Mouse (Mus musculus) lung, embryonic 15.5 days (tissue): ENCODE measurements at regions not wholly inside any gene's neighbourhood (a gene's known extent, or its start where the extent isn't known, plus 50 kb on each side); places are given as distances from the start of the nearest gene placed in this dataset.
A peak's percentile ranks its signal among the peaks of the same experiment; 100 is the strongest.

Source experiments
- ATAC-seq: fragments of 200-750 bp; cut with Nextera tagmentation; 2 replicates; pipeline ENCODE4 v1.8.0; 2017; ENCODE audit warnings: moderate number of reproducible peaks, borderline replicate concordance; ENCODE audit not compliant: low FRiP score, low TSS enrichment; ENCODE audit errors: extremely low read depth
- H3K27ac ChIP-seq: fragments of 300-500 bp; sonication (generic); 2 replicates; pipeline ENCODE4 v1.5.1; 2015; ENCODE audit warnings: moderate library complexity, mild to moderate bottlenecking, inconsistent platforms
- H3K27me3 ChIP-seq: fragments of 300-500 bp; sonication (generic); 2 replicates; pipeline ENCODE4 v1.6.1; 2015; ENCODE audit warnings: inconsistent platforms
- H3K36me3 ChIP-seq: fragments of 300-500 bp; sonication (generic); 2 replicates; pipeline ENCODE4 v1.6.1; 2015; ENCODE audit warnings: inconsistent platforms
- H3K4me1 ChIP-seq: fragments of 300-500 bp; sonication (generic); 2 replicates; pipeline ENCODE4 v1.6.1; 2015; ENCODE audit warnings: inconsistent platforms
- H3K4me2 ChIP-seq: fragments of 300-500 bp; sonication (generic); 2 replicates; pipeline ENCODE4 v1.6.1; 2015; ENCODE audit warnings: inconsistent platforms, mild to moderate bottlenecking, moderate library complexity
- H3K4me3 ChIP-seq: fragments of 300-500 bp; sonication (generic); 2 replicates; pipeline ENCODE4 v1.5.1; 2015; ENCODE audit warnings: mild to moderate bottlenecking, inconsistent platforms
- H3K9ac ChIP-seq: fragments of 300-500 bp; sonication (generic); 2 replicates; pipeline ENCODE4 v1.6.1; 2015; ENCODE audit warnings: inconsistent platforms
- H3K9me3 ChIP-seq: fragments of 300-500 bp; sonication (generic); 2 replicates; pipeline ENCODE4 v1.6.1; 2016; ENCODE audit warnings: inconsistent platforms
- WGBS: fragments of 180-500 bp; shearing (Covaris S2); methylation state at CpG from one replicate; pipeline ENCODE4 v1.1.7; 2015; 5-methylcytosine and 5-hydroxymethylcytosine counted together

DNA sequence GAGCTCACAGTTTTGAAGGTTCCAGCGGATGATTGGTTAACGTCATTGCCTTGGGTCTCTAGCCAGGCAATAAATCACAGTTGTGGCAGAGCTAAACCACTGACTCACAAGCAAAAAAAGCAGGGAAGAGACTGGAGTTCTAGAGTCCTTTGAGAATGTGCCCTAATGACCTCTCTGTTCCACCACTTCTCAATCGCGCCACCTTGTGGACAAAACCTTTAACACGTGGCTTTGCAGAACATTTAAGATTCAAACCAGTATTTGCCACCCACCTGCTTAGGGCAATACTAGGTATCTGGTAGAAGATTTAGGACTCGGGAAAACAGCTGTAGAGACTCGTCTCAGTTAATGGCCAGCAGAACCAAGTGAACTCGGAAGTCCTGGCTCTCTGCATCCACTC is 254.8 kb upstream of the Gjb5 start:
- WGBS, result 52% methylated on average over 8 of the region's 8 CpGs
- no peak overlapping the region for H3K9ac ChIP-seq
- no peaks in the 10 kb centered on the region for H3K9me3 ChIP-seq
- H3K27me3 ChIP-seq, result no peaks in the 10 kb centered on the region
- no peak overlapping the region for H3K4me2 ChIP-seq
- ATAC-seq, result no peak
- no peak overlapping the region for H3K27ac ChIP-seq
- no peaks in the 10 kb centered on the region for H3K4me1 ChIP-seq
- no peaks in the 10 kb centered on the region for H3K36me3 ChIP-seq
- no peak overlapping the region for H3K4me3 ChIP-seq

DNA sequence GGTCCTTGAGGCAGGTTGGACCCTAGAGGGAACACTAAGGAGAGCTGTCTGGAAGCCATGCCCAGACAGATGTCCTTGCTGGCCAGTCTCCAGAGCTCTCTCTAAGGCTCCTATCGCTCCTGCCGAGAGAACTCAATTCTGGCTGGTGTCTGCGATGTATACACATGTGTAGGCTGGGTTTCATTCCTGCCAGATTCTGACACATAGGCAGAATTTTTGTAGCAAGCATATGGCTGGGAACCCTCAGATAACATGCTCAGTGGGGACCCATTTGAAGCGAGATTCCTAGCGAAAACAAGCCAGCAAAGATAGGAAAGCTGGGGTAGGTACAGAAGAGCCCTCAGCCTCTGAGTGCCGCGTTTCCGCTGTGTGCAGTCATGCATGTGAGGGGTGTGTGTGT is 242.9 kb upstream of the Gjb5 start:
- ATAC-seq, result no peak
- Histone ChIP-seq H3K4me2 (no peak overlapping the region), H3K9ac (no peak overlapping the region), H3K4me1 (no peaks in the 10 kb centered on the region), H3K4me3 (no peak overlapping the region), H3K27ac (no peak overlapping the region), H3K9me3 (no peaks in the 10 kb centered on the region), H3K27me3 (no peaks in the 10 kb centered on the region), H3K36me3 (no peaks in the 10 kb centered on the region)
- whole genome bisulfite sequencing, result 66% methylated on average over 8 of the region's 8 CpGs

DNA sequence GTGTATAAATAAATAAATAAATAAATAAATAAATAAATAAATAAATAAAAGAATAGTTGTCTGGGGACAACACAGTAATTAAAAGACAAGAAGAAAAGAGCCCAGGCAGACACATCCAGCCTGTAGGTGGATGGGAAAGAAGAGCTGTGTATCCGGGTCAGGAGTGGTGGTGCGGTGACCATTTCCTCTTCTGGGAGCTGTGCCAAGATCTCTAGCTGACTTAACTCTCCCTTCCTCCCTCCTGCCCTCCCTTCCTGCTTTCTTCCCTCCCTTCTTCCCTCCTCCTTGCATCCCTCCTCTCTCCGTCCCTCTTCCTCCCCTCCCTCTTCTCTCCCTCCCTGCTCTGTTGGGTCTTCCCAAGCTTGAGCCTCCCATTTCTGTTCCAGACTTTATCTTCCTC is 240.6 kb upstream of the Gjb5 start:
- H3K9me3 ChIP-seq, result no peaks in the 10 kb centered on the region
- no peak overlapping the region for H3K4me3 ChIP-seq
- H3K4me1 ChIP-seq, result no peaks in the 10 kb centered on the region
- H3K27me3 ChIP-seq, result no peaks in the 10 kb centered on the region
- H3K9ac ChIP-seq, result no peak overlapping the region
- no peak overlapping the region for H3K4me2 ChIP-seq
- no peaks in the 10 kb centered on the region for H3K36me3 ChIP-seq
- 0 out of 2 replicates have a peak, but pooled peaks have one; percentile 31 for ATAC-seq
- WGBS, result 16% methylated on average over 3 of the region's 3 CpGs
- H3K27ac ChIP-seq, result no peak overlapping the region

DNA sequence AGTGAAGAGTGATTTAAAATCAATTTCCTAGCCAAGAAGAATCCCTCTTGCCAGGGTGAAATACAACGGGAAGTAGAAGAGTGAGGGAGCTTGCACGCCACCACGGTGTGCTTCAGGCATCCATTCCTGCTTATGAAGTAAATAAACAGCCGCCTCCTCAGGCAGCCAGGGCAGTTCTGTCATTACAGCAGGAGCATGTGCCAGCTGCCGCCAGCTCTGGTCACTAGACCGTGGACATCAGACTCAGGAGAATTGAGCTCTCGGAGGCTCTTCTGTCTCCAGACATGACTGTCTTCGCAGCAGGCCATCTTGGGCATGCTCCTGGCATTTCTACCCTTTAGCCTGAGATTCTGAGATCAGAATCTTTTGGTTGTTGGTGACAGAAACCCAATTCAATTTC is 236.1 kb upstream of the Gjb5 start:
- H3K9me3 ChIP-seq, result no peaks in the 10 kb centered on the region
- no peak overlapping the region for H3K27ac ChIP-seq
- no peaks in the 10 kb centered on the region for H3K4me1 ChIP-seq
- ATAC-seq, result no peak
- 61% methylated on average over 8 of the region's 8 CpGs for WGBS
- H3K27me3 ChIP-seq, result no peaks in the 10 kb centered on the region
- no peak overlapping the region for H3K4me2 ChIP-seq
- no peaks in the 10 kb centered on the region for H3K36me3 ChIP-seq
- H3K4me3 ChIP-seq, result no peak overlapping the region
- no peak overlapping the region for H3K9ac ChIP-seq

DNA sequence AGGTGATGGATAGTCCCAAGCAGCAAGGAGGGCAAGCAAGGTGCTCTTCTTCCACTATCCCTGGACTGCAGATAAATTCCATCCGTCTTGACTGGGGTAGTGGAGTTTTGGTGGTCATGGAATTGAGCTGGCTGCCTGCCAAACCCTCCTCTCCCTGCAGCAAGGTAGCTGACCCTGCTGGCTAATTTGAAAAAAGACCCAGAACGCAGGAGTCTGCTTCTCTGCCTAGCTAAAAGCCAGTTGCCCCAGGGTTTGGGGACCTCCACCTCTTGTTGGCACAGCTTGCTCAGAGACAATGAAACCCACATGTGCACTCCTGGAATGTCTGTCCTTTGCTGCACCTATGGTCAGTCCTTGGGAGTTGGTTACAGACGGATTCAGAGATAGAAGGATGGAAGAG is 233.6 kb upstream of the Gjb5 start:
- no peak overlapping the region for H3K27ac ChIP-seq
- ATAC-seq, result no peak
- WGBS, result 35% methylated on average over 3 of the region's 3 CpGs

DNA sequence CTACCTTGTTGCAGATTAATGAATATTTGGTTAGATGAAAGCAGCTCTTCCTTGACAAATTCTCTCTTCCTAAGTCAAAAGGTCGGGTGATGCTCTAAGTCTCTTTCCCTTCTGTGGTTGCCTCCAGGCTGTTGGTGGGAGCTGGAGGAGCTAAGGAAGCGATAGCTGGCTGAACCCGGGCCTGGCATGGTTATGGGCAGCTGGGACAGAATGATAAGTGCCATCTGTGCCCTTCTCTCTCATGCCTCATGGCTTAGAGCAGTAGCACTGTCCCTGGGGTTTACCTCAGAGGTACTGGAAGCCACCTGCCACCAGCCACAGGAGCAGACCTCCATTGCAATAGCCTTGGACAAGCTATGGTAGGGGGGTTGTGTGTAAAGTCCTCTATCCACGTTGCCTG is 228.8 kb upstream of the Gjb5 start:
- H3K27ac ChIP-seq, result no peak overlapping the region
- H3K4me3 ChIP-seq, result no peak overlapping the region
- no peak overlapping the region for H3K9ac ChIP-seq
- no peak overlapping the region for H3K4me2 ChIP-seq
- no peaks in the 10 kb centered on the region for H3K27me3 ChIP-seq
- H3K4me1 ChIP-seq, result no peaks in the 10 kb centered on the region
- no peaks in the 10 kb centered on the region for H3K36me3 ChIP-seq
- no peak for ATAC-seq
- no peaks in the 10 kb centered on the region for H3K9me3 ChIP-seq
- WGBS, result 78% methylated on average over 4 of the region's 4 CpGs

More for the DNA sequence above, 233.6 kb upstream of the Gjb5 start:
- H3K4me2 ChIP-seq, result no peak overlapping the region
- H3K9ac ChIP-seq, result no peak overlapping the region
- H3K27me3 ChIP-seq, result no peaks in the 10 kb centered on the region
- H3K9me3 ChIP-seq, result no peaks in the 10 kb centered on the region
- no peaks in the 10 kb centered on the region for H3K36me3 ChIP-seq
- H3K4me1 ChIP-seq, result no peaks in the 10 kb centered on the region
- H3K4me3 ChIP-seq, result no peak overlapping the region

DNA sequence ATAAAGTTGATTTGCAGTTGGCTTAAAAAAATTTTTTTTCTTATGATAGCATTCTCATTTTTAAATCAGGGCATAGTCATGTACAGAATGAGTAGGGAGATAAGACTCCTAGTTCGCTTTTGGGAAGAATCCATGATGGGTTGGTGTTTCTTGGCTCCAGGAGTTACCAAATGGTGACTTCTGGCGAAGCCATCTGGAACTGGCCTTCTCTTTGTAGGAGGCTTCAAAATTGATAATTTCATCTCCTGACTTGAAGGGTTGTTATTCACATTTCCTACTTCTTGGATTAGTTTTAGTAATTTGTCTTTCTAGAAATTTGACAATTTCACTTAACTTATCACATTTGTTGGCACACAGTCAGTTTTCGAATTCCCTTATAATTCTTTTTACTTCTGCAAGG is 218.5 kb upstream of the Gjb5 start:
- Histone ChIP-seq H3K9ac (no peak overlapping the region), H3K4me2 (no peak overlapping the region), H3K36me3 (no peaks in the 10 kb centered on the region), H3K27me3 (no peaks in the 10 kb centered on the region), H3K9me3 (no peaks in the 10 kb centered on the region), H3K4me3 (no peak overlapping the region), H3K4me1 (no peaks in the 10 kb centered on the region), H3K27ac (no peak overlapping the region)
- no peak for ATAC-seq
- WGBS, result 79% methylated on average over 3 of the region's 3 CpGs

DNA sequence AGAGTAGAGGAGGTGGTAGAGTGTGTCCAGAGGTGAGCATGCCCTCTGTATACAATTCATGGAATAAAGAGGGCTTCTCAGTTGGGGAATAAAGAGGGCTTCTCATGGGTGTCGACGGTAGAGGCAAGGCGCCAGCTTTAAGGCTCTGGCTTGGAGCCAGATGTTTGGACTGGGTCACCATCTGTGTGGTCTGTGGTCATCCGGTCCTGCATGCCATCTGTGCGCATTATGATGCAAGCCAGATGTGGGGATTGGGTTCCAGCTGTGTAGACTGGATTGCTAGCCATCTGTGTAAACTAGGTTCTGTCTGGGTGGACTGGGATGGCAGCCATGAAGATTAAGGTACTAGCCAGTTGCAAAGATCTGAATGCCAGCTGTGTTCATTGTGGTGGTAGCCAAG is 204.6 kb upstream of the Gjb5 start:
- H3K36me3 ChIP-seq, result no peaks in the 10 kb centered on the region
- WGBS, result 68% methylated on average over 5 of the region's 5 CpGs
- no peaks in the 10 kb centered on the region for H3K27me3 ChIP-seq
- H3K4me3 ChIP-seq, result no peak overlapping the region
- no peaks in the 10 kb centered on the region for H3K9me3 ChIP-seq
- H3K9ac ChIP-seq, result no peak overlapping the region
- ATAC-seq, result no peak
- H3K27ac ChIP-seq, result no peak overlapping the region
- H3K4me2 ChIP-seq, result no peak overlapping the region
- H3K4me1 ChIP-seq, result no peaks in the 10 kb centered on the region

DNA sequence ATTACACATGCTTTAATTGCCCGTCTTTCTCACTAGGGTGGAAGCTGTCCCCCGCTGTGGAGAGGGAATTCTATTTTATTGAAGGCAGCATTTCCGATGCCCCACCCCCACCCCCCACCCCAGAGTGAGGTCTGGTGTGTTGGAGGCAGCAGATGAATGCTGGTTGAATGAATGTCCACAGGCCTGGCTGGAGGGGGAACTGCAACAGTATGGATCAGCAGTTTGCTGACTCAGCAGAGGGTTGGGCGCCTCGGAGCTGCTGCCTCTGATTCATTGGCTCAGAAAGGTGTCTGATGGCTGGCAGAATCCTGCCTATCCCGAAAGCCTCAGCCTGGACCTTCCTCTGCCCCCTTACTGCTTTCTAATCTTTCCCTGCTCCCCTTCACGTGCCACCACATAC is 200.6 kb upstream of the Gjb5 start:
- no peaks in the 10 kb centered on the region for H3K27me3 ChIP-seq
- no peak overlapping the region for H3K4me3 ChIP-seq
- no peak overlapping the region for H3K27ac ChIP-seq
- no peak for ATAC-seq
- no peaks in the 10 kb centered on the region for H3K36me3 ChIP-seq
- H3K9me3 ChIP-seq, result no peaks in the 10 kb centered on the region
- H3K9ac ChIP-seq, result no peak overlapping the region
- WGBS, result 61% methylated on average over 7 of the region's 7 CpGs
- H3K4me1 ChIP-seq, result no peaks in the 10 kb centered on the region
- no peak overlapping the region for H3K4me2 ChIP-seq

DNA sequence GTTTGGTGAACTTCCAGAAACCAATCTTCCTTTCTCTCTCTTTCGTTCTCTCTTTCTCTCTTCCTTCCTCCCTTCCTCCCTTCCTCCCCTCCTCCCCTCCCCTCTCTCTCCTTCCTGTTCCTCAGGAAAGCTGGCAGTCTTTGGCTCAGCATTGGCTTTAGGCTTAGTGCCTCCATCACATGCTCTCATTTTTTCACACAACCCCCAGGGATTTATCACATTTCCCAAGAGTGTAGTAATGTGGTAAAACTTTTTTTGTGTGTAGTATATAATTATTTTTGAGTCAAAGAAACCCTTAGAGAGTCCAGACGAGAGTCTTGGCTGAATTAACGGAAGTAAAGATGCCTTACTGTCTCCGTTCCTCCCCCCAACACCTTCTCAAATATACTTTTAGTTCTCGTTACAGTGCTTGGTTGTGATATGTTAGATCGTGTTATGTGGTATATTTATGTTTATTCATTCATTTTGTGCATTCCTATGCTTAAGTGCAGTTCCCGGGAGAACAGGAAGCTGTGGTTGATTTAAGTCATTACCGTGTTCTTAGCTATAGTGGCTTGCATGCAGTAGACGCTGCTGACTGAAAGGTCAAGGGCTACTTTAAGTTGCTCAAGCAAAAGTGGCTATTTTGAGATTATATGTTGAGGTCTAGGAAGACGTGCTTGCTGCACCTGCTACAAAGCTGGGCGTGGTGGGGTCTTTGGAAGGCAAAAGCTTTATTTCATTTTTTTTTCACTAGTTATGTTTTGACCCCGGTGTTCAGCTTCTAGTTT is 194.7 kb upstream of the Gjb5 start:
- H3K9ac ChIP-seq, result no peak overlapping the region
- H3K27ac ChIP-seq, result no peak overlapping the region
- no peaks in the 10 kb centered on the region for H3K4me1 ChIP-seq
- H3K9me3 ChIP-seq, result no peaks in the 10 kb centered on the region
- no peak overlapping the region for H3K4me2 ChIP-seq
- WGBS, result 47% methylated on average over 12 of the region's 12 CpGs
- no peak for ATAC-seq
- H3K27me3 ChIP-seq, result no peaks in the 10 kb centered on the region
- no peaks in the 10 kb centered on the region for H3K36me3 ChIP-seq
- no peak overlapping the region for H3K4me3 ChIP-seq

DNA sequence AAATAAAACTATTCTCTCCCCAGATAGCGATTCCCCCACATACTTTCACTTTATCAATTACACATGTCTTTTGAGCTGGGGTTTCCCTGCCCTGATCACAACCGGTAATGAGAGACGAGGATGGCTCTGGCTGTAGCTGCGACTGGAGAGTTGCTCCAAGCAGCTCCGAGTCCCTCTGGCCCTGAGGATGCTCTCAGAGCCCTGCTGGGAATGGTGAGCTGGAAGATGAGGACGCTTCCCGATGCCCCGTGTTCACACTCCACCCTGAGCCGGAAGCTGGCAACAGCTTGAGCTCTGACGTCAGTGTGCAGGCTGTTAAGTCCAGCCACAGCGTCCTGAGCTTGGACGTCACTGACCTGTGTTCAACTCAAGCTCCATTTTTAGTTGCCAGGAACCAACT is 191.6 kb upstream of the Gjb5 start:
- Histone ChIP-seq H3K27ac (no peak overlapping the region), H3K9ac (no peak overlapping the region), H3K4me2 (peak overlapping the region; percentile 25), H3K4me3 (peak overlapping the region; percentile 1; the same call in 1 of the 2 replicates), H3K4me1 (no peaks in the 10 kb centered on the region), H3K27me3 (no peaks in the 10 kb centered on the region), H3K36me3 (no peaks in the 10 kb centered on the region), H3K9me3 (no peaks in the 10 kb centered on the region)
- 22% methylated on average over 12 of the region's 12 CpGs for WGBS
- ATAC-seq, result no peak

DNA sequence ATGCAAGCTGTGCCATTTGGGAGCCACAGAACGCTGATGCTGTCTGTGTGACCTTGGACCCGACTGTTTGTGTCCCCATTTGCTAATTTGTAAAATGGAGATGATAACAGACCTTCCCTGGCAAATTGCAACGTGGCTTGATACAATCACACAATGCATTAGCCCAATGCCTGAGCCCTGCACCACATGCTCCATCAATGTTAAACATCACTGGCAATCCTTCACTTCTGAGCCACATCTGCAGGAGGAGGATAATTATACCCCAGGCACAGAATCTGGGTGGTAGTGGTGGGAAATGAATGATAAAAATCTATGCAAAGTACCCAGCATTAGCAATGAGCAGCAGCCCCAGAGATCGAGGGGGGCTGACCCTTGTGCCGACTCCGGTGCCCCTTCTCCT is 191.0 kb upstream of the Gjb5 start:
- no peaks in the 10 kb centered on the region for H3K27me3 ChIP-seq
- no peaks in the 10 kb centered on the region for H3K4me1 ChIP-seq
- no peaks in the 10 kb centered on the region for H3K9me3 ChIP-seq
- H3K4me3 ChIP-seq, result no peak overlapping the region
- no peak overlapping the region for H3K27ac ChIP-seq
- ATAC-seq, result no peak
- H3K4me2 ChIP-seq, result no peak overlapping the region
- H3K9ac ChIP-seq, result no peak overlapping the region
- no peaks in the 10 kb centered on the region for H3K36me3 ChIP-seq
- 48% methylated on average over 6 of the region's 6 CpGs for WGBS

DNA sequence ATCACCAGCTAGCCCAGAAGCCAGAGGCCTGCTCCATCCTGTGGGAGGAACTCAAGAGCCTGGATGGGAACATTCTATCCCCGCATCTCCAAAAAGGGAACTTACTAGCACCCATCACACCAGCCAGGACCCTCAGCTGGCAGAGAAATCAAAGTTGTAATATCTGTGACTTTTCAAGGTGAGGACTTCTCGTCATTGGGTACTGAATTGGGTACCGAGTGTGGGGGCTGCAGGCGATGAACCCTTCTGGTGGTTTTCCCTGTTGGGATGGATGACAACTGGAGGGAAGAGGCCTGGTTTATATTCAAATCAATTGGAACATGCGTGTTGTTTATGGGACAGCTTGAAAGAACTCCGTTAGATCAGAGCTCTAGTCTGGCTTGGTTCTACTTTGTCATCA is 187.1 kb upstream of the Gjb5 start:
- Histone ChIP-seq H3K9ac (no peak overlapping the region), H3K4me1 (no peaks in the 10 kb centered on the region), H3K27me3 (no peaks in the 10 kb centered on the region), H3K9me3 (no peaks in the 10 kb centered on the region), H3K27ac (no peak overlapping the region), H3K4me3 (no peak overlapping the region), H3K36me3 (no peaks in the 10 kb centered on the region), H3K4me2 (no peak overlapping the region)
- ATAC-seq, result no peak
- 82% methylated on average over 6 of the region's 6 CpGs for WGBS
